Mouse (Mus musculus) brain, embryonic 14.5 days (tissue): Measurements from ENCODE around the gene Thrb.
"Not testable (repeated sequence)": the region's sequence is repeated elsewhere in the genome, so short reads cannot be mapped to it uniquely, and the experiment has no call there.

ENCODE experiments used
- CTCF ChIP-seq: fragments of 200-500 bp; IDR thresholded peaks from 2 replicates; pipeline ENCODE4 v1.5.1; 2012; ENCODE audit warnings: inconsistent platforms, mild to moderate bottlenecking, moderate library complexity, borderline replicate concordance; ENCODE audit not compliant: insufficient read depth, insufficient read length; ENCODE audit errors: extremely low read depth
- POLR2A ChIP-seq: fragments of 200-500 bp; IDR thresholded peaks from 2 replicates; pipeline ENCODE4 v1.6.1; 2012; ENCODE audit warnings: mild to moderate bottlenecking, inconsistent platforms, borderline replicate concordance; ENCODE audit not compliant: poor library complexity, insufficient read depth, insufficient read length, severe bottlenecking; ENCODE audit errors: extremely low read depth

DNA sequence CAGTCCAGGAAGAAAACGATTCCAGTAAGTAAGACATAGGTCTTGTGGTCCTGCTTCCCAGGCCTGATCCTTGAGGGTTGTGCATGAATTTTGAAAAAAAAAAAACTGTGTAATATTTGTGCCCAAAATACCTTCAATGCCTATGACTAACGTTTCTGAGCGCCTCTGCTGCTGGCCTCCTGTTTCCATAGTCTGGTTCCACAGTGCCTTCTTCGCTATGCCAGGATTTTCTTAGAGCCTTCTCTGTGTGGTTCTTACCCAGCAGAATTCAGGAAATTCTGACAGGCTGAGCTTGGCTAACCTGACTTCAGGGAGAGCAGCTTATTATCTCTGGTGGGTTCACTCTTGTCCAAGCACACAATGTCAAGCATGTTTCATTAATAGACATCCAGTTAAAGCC, 274.7 kb downstream of the Thrb start:
- not testable (repeated sequence) for TF ChIP-seq CTCF, POLR2A
